Comparison of ENCODE assay signal across 14 mouse cellular contexts in genomic region chr6:101340051-101340450, GRCm38 (mm10). TPM values are rescaled to one million over a fixed set of nuclear protein-coding genes. Genes with fewer than 3 reads are reported as not detected.
"Had no signal": no experiment of that assay in that cellular context is flagged by ENCODE, and none has a peak within 500 bp of the region (broad histone marks: within the 10 kb centered on the region; RNA-seq: fewer than 3 reads in every experiment).

No protein-coding gene starts in this region.

- H3K9me3 ChIP-seq: limb, embryonic 13.5 days; liver, embryonic 15.5 days; midbrain, embryonic 13.5 days; neural tube, embryonic 12.5 days had no signal

- H3K27me3 ChIP-seq: limb, embryonic 13.5 days; liver, embryonic 15.5 days; midbrain, embryonic 13.5 days; neural tube, embryonic 12.5 days had no signal

- DNase-seq: kidney, postnatal 4 days; lung, adult 2 months; lung, postnatal 36 days; spleen, adult 18-20 months; thymus, adult 18-20 months; thymus, postnatal 14 days had no signal

- H3K4me2 ChIP-seq: limb, embryonic 13.5 days; liver, embryonic 11.5 days; liver, embryonic 15.5 days; midbrain, embryonic 13.5 days; neural tube, embryonic 12.5 days had no signal

- H3K36me3 ChIP-seq: limb, embryonic 13.5 days; liver, embryonic 15.5 days; midbrain, embryonic 13.5 days; neural tube, embryonic 12.5 days had no signal

- H3K27ac ChIP-seq: layer of hippocampus, adult 2 months; limb, embryonic 13.5 days; liver, embryonic 15.5 days; midbrain, embryonic 13.5 days; neural tube, embryonic 12.5 days had no signal

- ATAC-seq: lung, postnatal 0 days; midbrain, embryonic 13.5 days had no signal

- H3K4me3 ChIP-seq: layer of hippocampus, adult 2 months; limb, embryonic 13.5 days; liver, embryonic 15.5 days; midbrain, embryonic 13.5 days; neural tube, embryonic 12.5 days had no signal

- H3K4me1 ChIP-seq: midbrain, embryonic 13.5 days; neural tube, embryonic 12.5 days had no signal

- H3K9ac ChIP-seq: limb, embryonic 13.5 days; liver, embryonic 15.5 days; midbrain, embryonic 13.5 days; neural tube, embryonic 12.5 days had no signal

RNA-seq across cellular contexts. Expression of gene Pdzrn3, which starts 37.6 kb away (rescaled TPM):
- total RNA-seq: neutrophil, adult 5-6 weeks had no signal
